Mouse (Mus musculus): ENCODE measurements at regions not wholly inside any gene's neighbourhood (a gene's known extent, or its start where the extent isn't known, plus 50 kb on each side); places are given as distances from the start of the nearest gene placed in this dataset.
A peak's percentile ranks its signal among the peaks of the same experiment; 100 is the strongest.

GRCm38 (mm10) chr7:34587239-34587638, 69.3 kb downstream of the Kctd15 start:
- no peak for DNase-seq

GRCm38 (mm10) chr7:34585312-34585865, 71.1 kb downstream of the Kctd15 start:
- no peak for DNase-seq

GRCm38 (mm10) chr7:34584870-34585269, 71.7 kb downstream of the Kctd15 start:
- no peak for DNase-seq

- no peak for DNase-seq
Observed at GRCm38 (mm10) chr7:34580866-34581265, 75.7 kb downstream of the Kctd15 start.

GRCm38 (mm10) chr7:34571295-34571694, 85.2 kb downstream of the Kctd15 start:
- peak; percentile 68 for DNase-seq

GRCm38 (mm10) chr7:34570114-34571065, 86.1 kb downstream of the Kctd15 start:
- peak; percentile 87 for DNase-seq

- DNase-seq, result no peak
Observed at GRCm38 (mm10) chr7:34569747-34570113, 86.8 kb downstream of the Kctd15 start.

- no peak for DNase-seq
Observed at GRCm38 (mm10) chr7:34567575-34567974, 89.0 kb downstream of the Kctd15 start.

- DNase-seq, result no peak
Observed at GRCm38 (mm10) chr7:34562160-34562559, 94.4 kb downstream of the Kctd15 start.

GRCm38 (mm10) chr7:34558615-34559343, 97.8 kb downstream of the Kctd15 start:
- no peak for DNase-seq

- no peak for DNase-seq
Observed at GRCm38 (mm10) chr7:34555196-34555595, 101.3 kb downstream of the Kctd15 start.

GRCm38 (mm10) chr7:34546609-34547316, 109.8 kb downstream of the Kctd15 start:
- DNase-seq, result no peak

- no peak for DNase-seq
Observed at GRCm38 (mm10) chr7:34545906-34546305, 110.6 kb downstream of the Kctd15 start.

GRCm38 (mm10) chr7:34541906-34542305, 114.6 kb downstream of the Kctd15 start:
- DNase-seq, result no peak

GRCm38 (mm10) chr7:34541000-34541399, 115.5 kb downstream of the Kctd15 start:
- no peak for DNase-seq

- DNase-seq, result no peak
Observed at GRCm38 (mm10) chr7:34539856-34540255, 116.7 kb downstream of the Kctd15 start.

GRCm38 (mm10) chr7:34538310-34539055, 118.0 kb downstream of the Kctd15 start:
- no peak for DNase-seq

GRCm38 (mm10) chr7:34537122-34537521, 119.4 kb downstream of the Kctd15 start:
- no peak for DNase-seq

GRCm38 (mm10) chr7:34534241-34534640, 122.3 kb downstream of the Kctd15 start:
- DNase-seq, result no peak

GRCm38 (mm10) chr7:34531639-34532038, 124.9 kb downstream of the Kctd15 start:
- no peak for DNase-seq

GRCm38 (mm10) chr7:34507858-34508257, 114.7 kb upstream of the Lsm14a start:
- DNase-seq, result peak; percentile 30

- DNase-seq, result peak; percentile 31
Observed at GRCm38 (mm10) chr7:34506816-34507215, 113.7 kb upstream of the Lsm14a start.
